Mouse (Mus musculus): ENCODE results near the gene Togaram2. TPM values are rescaled to one million over a fixed set of nuclear protein-coding genes. Genes with fewer than 3 reads are reported as not detected.
A peak's percentile ranks its signal among the peaks of the same experiment; 100 is the strongest.
"Not testable (repeated sequence)": the region's sequence is repeated elsewhere in the genome, so short reads cannot be mapped to it uniquely, and the experiment has no call there.

Togaram2 gene
- polyA plus RNA-seq (2012; rRNA removed): 0.33 and 0.34 TPM in 2 replicates

DNA sequence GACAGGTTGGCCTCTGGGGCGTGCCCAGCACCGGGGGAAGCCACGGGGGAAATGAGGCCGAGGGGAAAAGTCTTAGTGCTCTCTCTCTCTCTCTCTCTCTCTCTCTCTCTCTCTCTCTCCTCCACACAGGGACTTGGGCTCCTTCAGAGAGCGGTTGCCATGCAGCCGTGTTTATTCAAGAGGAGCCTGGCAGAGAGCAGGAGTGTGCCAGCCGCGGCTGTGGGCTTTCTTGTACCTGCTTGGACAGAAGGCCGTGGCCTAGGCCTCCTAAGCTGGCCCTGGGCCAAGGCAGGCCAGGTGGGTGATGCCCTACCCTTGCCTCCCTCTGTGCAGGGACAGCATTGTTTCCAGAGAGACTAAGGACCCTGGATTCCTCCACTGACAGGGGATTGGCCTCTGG is at the start of gene Togaram2:
Gene Togaram2, plus strand, starts transcription at position 170 of the 400 bp plus-strand sequence.
- no peak for DNase-seq (ENCODE audit: low spot score)

DNA sequence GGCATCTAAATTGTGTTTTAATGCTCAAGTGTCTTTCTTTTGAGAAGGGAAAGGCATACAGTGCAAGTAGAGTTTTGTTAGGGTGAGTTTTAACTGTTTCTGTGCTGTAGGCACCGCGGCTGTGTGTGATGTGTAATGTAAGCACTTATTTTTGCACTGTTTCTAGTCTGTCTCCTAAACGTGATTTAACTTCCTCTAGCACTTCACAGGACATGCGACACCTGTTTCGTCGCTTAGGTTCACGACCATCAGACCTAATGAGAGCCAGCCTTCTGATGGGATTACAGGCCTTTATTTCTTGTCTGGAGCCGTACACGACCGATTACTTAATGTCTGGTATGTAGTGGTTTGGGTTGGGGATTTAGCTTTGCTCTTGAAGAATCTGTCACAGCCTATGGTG is 41.3 kb upstream of the Togaram2 start:
- DNase-seq (ENCODE audit: low spot score): no peak

DNA sequence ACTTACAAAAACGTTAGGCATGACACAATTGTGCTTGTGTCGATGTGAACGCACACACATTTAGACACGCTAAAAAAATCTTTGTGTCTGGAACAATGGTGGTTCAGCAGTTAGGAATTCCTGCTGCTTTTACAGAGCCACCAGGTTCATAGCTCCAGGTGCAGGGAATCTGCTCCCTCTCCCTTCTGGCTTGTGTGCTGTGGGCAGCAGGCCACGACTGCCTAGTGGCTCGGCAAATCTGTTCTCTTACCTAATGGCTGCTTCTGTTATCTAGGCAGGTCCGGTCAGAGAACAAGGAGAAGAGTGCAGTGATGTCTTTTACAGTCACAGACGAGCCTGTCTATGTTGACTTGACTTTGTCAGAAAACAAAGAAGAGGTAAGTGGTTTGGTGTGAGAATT is 39.7 kb upstream of the Togaram2 start:
- DNase-seq (ENCODE audit: low spot score): no peak

DNA sequence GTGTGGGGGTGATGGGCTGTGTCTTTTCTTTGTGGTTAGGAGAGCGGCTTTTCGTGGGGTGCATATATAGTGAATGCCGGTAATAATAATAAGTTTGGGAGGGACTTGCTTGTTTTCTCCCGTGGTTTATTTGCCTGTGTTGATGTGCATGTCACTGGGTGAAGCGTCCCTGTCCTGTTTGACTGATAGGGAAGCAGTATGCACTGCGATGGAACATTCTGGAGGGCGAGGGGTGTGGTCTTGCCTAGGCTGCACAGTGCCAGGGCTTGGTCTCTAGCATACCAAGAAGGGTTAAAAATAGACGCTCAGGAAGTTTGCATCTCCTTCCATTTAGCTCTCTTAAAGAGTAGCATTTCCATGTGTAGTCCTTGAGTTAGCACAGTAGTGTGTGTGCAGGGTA is 36.3 kb upstream of the Togaram2 start:
- no peak for DNase-seq (ENCODE audit: low spot score)

DNA sequence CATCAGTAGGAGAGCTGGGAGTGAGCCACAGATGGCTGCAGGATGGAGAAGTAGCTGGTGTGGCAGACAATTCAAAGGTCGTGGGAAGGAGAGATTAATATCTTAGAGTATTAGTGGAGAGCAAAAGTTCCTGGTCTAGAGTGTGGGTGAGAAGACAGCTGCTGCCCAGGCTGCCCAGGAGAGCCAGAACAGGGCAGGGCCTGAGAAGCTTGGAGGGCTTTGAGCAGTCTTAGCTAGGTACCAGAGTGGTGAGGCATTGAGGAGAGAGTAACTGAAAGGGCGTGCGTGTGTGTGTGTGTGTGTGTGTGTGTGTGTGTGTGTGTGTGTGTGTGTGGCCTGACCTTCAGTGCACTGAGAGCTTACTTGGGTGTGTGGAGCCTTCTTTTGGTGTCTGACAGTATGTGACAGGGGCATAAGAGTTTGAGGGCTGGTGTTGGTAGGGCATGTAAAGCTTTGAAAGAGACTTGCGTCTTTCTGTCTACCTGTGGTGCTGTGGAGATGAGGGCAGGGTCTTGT is 35.3 kb upstream of the Togaram2 start:
- no peak for DNase-seq (ENCODE audit: low spot score)

DNA sequence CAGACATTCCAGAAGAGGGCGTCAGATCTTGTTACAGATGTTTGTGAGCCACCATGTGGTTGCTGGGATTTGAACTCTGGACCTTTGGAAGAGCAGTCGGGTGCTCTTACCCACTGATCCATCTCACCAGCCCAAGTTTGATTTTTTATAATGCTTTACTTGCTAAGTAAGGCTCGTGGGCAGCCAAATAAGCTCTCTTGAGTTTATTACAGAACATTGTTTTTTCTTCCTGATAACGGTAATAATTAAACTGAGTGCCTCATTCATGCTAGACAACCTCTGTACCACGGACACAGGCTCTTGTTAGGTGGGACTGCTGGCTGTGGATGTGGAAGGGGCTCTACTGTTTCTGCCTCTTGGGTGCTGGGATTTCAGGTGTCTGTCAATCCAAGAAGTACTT is 34.0 kb upstream of the Togaram2 start:
- DNase-seq (ENCODE audit: low spot score): not testable (repeated sequence)

DNA sequence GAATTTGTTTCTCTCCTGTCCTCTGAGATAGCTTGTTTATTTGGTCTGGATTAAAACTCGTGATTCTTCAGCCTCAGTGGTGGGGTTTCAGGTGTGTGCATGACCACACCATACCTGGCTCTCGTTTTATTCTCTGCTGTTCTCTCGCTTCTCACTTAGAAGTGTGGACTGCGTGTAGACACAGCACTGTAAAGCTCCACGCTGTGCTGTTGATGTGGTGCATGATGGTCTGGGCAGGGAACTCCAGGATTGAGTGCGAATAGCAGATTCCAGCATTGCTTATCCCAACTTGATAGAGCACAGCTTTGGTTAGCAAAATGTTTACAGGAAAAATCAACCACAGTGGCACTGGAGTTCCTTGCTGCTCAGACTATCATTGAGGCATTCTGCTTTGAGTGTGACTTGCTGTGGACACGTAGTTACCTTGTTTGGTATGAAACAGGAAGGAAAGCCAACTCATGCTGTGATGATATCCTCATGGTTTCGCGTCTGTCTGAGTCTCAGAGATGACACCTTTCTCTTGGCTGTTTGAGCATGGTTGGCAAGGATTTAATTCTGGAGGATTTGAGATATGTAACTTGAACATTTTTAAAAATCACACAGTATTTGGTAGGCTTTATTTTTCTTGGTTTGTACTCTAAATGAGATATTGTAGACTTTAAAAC is 32.5 kb upstream of the Togaram2 start:
- no peak for DNase-seq (ENCODE audit: low spot score)

DNA sequence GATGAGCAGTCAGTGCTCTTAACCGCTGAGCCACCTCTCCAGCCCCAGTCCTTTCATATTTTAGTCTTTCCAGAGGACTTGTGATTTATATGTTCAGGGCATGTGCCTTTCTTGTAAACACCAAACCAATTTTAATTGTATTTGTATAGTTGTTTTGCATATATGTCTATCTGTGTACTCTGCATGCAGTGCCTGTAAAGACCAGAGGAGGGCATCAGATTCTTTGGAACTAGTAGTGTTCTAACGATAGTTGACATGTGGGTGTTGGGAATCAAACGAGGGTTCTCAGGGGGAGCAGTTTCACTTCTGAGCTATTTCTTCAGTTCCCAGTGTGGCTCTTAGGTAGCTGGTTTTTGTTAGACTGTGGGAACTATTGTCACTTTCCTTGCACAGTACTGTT is 30.9 kb upstream of the Togaram2 start:
- DNase-seq (ENCODE audit: low spot score): no peak

DNA sequence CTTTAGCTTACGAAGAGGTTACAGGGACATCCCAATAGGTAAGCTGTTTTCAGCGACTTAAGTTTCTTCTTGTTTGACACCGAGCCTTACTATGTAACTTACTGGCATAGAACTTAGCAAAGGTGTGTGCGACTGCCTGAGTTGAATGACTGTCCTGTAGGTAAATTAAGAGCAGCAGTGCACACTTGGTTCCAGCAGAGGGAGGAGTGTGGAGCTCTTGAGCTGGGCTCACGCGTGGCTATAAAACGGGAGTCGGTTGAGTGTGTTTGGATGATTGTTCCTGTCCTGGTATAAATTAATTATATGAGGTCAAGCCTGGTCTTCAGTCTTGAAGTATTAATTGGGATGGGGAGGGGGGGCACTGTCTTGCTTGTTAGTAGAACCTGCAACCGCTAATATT is 23.1 kb upstream of the Togaram2 start:
- DNase-seq (ENCODE audit: low spot score): no peak

DNA sequence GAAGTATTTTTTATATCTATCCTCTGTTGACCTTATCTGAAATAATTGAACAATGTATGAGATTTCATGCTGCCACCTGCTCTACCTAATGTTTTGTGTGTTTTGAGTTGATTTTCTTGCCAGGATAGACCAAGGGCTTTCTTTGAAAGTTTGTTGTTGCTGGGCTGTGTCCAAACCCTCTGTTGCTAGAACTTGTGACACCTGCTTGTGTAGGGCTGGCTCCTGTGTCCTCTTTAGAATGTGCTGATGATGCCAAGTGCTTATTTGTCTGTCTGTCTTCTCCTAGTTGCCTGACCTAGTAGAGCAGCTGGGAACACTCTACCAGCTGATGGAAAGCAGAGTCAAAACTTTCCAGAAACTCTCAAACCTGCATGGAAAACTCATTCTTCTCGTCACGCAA is 20.6 kb upstream of the Togaram2 start:
- no peak for DNase-seq (ENCODE audit: low spot score)

DNA sequence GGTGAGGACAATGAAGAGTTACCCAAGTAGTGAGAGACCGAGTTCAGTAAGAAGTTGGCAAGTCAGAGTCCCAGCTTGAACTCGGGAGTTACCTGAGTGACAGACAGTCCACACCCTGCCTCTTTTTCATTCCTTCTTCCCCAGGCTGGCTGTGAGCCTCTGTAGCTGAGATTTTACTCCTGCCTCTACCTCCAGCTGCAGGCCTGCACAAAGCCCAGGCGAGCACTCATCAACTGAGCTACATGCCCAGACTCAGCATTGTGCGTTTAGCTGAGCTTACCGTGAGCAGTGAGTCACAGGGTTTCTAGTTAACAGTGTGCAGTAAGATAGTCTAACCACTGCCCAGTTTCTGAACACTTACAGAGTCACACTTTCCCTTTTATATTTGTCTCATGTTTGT is 20.1 kb upstream of the Togaram2 start:
- DNase-seq (ENCODE audit: low spot score): no peak

DNA sequence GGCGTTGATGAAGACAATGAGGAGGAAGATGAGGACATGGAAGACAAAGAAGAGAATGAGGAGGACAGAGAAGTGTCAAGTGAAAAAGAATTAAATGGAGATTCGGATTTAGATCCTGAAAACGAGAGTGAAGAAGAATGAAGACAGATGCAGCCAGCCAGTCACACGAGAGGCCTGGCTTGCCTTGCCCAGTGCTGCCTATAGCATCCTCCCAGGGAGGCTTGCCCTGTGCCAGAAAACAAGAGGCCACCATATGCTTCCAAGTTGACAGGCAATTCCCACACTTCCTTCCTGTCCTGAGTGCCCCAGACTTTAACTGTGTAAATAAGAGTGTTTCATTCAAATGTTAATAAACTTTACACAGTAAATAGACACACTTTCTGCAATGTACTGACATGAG is 15.5 kb upstream of the Togaram2 start:
- DNase-seq (ENCODE audit: low spot score): peak; percentile 4

DNA sequence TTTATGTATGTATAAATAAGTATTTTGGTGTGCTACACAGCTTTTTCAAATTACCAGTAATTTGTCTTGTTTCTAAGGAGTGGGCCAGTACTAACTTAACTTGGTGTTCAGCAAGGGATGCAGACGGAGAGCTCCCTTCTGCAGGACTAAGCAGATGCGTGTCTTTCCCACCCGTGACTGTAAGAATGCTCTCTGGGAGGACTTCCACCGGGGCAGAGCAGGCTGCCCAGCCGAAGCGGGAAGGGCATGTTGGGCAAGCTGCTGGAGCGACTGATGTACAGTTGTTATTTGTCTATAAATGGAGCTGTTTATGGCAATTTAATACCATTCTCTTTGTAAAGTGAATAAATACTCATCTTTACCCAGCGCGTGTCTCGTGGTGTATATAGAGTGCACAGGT is 14.4 kb upstream of the Togaram2 start:
- DNase-seq (ENCODE audit: low spot score): no peak

DNA sequence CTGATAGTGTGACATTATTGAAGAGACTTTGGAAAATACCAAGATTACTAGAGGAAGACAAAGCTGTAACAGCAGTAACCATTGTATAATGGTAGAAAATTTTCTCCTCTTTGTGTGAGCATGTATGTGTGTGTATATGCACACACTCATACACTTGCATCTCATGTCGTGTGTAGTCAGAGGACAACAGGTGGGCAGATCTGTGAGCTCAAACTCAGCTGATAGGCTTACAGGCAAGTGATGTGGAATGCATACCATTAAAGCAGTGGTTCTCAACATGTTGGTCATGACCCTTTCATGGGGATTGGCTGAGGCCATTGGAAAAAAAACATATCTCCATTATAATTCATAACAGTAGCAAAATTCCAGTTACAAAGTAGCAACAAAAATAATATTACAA is 12.7 kb upstream of the Togaram2 start:
- no peak for DNase-seq (ENCODE audit: low spot score)

DNA sequence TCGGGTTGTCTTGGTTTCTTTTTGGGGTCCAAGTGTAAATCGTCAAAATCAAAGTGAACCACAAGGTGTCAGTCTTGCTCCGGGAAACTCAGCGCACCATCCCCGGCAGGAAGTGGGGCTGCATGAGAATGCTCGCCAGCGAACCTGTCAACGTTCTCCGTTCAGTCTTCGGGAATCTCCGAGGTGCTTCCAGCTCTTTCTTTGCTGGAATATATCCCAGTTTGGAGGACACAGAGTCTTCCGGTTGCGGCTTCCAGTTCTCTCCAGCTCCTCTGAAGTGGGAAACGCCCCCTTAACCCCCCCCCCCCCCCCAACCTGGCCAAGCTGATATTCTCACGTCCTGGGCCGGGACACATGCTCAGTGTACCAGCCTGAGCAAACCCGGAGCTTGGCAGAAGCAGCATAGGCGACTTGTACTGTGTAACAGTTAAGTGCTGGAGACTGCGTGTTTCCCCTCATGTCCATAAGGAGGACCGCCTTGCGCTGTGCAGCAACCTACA is 10.3 kb upstream of the Togaram2 start:
- peak; percentile 33 for DNase-seq (ENCODE audit: low spot score)

DNA sequence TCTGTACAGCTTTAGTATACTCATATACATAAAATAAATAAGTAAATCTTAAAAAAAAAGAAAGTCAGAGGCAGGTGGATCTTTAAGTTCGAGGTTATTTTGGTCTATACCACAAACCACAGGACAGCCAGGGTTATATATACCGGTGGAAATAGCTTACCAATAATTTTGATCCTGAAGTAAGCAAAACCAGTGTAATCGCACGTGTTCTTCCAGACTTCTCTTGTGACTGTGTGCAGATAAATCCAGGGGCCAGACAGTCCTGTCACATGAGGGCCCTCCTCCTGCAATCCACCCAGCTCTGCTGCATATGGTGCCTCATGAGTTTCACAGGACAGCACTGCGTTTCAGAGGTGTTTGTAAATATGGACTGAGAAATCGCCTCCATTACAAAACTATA is 9.6 kb upstream of the Togaram2 start:
- DNase-seq (ENCODE audit: low spot score): no peak

DNA sequence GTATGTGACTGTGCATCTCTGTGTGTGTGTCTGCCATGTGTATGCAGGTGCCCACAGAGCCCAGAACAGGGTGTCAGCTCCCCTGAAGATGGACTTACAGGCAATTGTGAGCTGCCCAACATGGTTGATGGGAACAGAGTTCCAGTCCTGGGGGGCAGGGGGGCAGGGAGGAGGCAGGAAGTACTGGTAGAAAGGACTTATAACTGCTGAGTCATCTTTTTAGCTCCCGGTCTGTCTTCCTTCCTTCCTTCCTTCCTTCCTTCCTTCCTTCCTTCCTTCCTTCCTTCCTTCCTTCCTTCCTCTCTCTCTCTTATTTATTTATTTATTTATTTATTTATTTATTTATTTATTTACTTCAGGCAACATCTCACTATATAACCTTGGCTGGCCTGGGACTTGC is 8.9 kb upstream of the Togaram2 start:
- no peak for DNase-seq (ENCODE audit: low spot score)

DNA sequence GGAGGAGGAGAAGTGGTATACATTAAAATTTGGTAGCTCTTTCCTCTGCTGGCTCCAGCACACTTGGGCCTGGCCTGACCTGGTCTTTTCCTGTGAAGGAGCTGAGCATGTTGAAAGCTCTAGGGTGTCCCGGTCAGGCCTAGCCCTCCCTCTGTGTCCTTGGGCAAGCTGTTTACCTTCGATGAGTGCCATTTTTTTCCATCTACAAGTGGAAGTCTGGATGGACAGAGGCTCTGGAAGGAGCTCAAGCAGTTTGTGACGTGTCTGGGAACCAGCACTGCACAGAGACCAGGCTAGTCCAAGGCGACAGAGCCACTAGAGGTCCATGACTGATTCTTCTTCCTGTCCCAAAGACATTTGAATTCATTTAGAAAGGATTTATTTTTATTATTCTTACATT is 7.9 kb upstream of the Togaram2 start:
- peak; percentile 10 for DNase-seq (ENCODE audit: low spot score)

DNA sequence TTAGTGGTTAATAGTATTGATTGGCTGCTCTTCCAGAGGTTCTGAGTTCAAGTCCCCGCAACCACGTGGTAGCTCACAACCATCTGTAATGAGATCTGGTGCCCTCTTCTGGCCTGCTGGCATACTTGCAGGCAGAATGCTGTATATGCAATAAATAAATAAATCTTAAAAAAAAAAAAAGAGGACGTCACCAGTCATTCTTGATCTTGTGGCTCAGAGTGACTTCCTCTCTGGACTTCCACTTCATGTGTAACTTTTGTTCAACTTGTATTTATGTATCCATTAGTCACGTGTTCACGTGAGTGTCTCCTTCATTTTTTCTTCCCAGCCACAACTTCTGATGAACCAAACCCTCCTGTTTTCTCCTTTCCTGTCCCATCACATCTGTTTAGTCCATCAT is 3.5 kb upstream of the Togaram2 start:
- no peak for DNase-seq (ENCODE audit: low spot score)

DNA sequence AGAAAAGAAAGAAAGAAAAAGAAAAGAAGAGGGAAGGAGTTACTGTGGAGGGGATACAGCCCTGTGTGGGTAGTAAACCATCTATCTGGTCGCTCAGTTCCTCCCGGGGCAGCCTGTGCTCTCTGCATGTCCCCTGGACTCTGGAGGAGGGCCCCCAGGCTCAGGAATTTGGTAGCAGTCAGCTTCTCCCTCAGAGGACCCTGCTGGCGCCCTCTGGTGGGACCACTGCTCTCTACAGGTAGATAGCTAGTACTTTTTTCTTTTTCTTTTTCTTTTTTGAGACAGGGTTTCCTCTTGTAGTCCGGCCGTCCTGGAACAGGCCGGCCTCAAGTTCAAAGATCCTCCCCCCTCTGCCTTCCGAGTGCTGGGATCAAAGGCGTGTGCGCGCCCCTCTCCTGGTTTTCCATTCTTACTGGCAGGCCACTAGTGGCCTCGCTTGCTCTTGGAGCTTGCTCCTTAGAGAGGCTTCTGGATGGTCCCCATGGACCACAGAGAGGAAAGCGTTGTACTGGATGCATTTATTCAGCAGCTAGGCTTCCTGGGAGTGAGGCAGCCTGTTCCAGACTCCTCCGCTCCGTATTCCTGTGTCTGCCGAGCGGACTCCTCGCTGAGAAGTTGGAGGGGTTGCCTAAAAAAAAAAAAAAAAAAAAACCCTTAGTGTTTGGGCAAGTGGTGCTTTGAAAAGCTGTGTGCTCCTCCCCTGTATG is 1.1 kb upstream of the Togaram2 start:
- DNase-seq (ENCODE audit: low spot score): no peak

DNA sequence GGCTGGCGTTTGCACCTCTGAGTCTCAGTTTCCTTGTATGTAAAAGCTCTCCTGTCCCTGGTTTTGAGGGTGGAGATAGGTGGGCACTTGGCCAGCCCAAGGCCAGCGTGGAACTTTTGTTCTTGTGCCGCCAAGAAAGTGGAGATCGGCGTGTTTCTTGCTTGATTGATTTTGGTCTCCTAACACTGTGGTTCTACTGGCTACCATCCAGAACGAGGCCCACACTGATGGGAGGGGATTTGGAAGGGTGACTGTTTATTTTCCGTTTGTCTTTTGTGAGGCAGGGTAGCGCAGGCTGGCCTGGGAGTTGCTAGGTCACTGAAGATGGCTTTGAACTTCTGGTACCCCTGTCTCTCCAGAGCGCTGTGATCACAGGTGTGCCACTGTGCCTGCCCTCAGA is 875 bp downstream of the Togaram2 start:
- DNase-seq (ENCODE audit: low spot score): no peak

DNA sequence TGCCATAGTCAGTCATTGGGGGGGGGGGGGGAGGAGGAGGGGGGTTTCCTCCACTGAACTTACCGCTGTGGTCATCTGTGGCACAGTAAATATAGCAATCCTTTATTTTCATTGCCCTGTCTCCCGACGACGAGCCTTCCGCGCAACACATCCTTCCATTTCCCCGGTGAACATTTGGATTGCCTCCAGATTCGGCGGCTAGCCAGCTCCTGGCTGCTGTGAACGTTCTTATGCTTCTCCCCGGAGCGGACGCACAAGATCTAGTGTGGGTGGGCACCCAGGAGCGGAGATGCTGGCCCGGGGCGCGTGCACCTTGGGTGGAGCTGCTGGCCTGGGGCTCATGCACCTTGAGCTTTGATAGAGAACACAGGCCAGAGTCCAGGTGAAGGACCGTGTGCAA is 1.8 kb downstream of the Togaram2 start:
- no peak for DNase-seq (ENCODE audit: low spot score)

DNA sequence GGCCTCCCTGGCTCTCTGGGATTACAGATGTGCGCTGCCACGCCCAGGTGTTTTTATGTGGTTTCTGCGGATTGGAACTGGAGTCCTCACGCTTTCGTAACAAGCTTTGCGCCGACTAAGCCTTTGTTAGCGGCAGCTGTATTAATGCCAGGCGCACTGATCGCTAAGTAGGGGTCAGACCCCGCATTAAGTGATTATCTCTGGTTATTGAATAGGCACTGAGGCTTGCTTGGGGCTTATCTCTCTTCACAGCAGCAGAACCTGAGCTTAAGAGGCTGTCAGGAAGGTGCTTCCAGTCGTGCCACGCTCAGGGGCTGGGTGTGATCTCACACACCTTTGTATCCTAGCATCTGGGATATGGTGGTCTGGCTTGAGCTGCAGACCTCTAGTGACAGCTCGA is 8.6 kb downstream of the Togaram2 start:
- no peak for DNase-seq (ENCODE audit: low spot score)
